Mouse (Mus musculus) olfactory bulb, adult 2 months (tissue): Measurements from ENCODE around the gene Sorl1.

Experiments
- CTCF ChIP-seq: fragments of 200-500 bp; IDR thresholded peaks from 2 replicates; pipeline ENCODE4 v1.5.1; 2012; ENCODE audit warnings: low read depth, mild to moderate bottlenecking, low read length, moderate library complexity; ENCODE audit not compliant: insufficient read depth
- POLR2A ChIP-seq: fragments of 200-500 bp; IDR thresholded peaks from 2 replicates; pipeline ENCODE4 v1.6.1; 2012; ENCODE audit warnings: mild to moderate bottlenecking, low read depth, low read length, moderate library complexity; ENCODE audit not compliant: insufficient read depth

DNA sequence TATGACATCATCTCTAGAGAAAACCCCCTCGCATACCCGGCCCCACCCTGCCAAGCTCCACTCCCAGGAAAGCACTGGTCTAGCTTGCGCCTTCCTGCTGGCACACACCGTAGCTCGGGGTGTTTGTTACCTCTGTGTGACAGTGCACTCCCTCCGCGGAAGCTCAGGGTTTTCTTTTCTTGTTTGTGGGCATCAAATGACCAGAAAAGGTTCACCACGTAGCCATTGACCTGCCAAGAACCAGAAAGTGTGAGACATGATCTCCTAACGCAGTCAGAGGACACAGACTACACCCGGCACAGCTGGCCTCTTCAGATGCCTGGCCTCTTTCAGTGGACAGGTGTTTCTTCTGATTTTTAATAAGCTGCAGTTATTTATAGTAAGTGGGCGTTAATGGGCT, 139.8 kb downstream of the Sorl1 start:
- no peak for TF ChIP-seq CTCF
- no peak for TF ChIP-seq POLR2A
